Mouse (Mus musculus) MEL (cell line): ENCODE results near the gene Arrdc1. TPM values are rescaled to one million over a fixed set of nuclear protein-coding genes. Genes with fewer than 3 reads are reported as not detected.

Experiments
- DNase-seq: peaks from one replicate; pipeline ENCODE4 v3.0.0; 2011; ENCODE audit warnings: low read depth, low spot score
- H3K27ac ChIP-seq: 2 replicates; pipeline ENCODE4 v1.5.1; 2012; ENCODE audit warnings: low read depth, mild to moderate bottlenecking, control low read depth, low read length, moderate library complexity; ENCODE audit not compliant: control insufficient read depth
- H3K27me3 ChIP-seq, 2 experiments: fragments of 150-350 bp in 1 of 2; sonication (generic) in 1 of 2; 2 replicates each; pipeline ENCODE4 v1.6.1; 2012; ENCODE audit warnings: low read length in 2 of 2, mild to moderate bottlenecking in 2 of 2, improper control_type of control experiment in 1 of 2, moderate library complexity in 1 of 2; ENCODE audit not compliant: insufficient read depth in 2 of 2, control insufficient read depth in 1 of 2
- H3K36me3 ChIP-seq, 2 experiments: 2 replicates each; pipeline ENCODE4 v1.6.1; 2012 to 2014; ENCODE audit warnings: low read length in 2 of 2, improper control_type of control experiment in 1 of 2, inconsistent platforms in 1 of 2, mild to moderate bottlenecking in 1 of 2; ENCODE audit not compliant: insufficient read depth in 2 of 2, control insufficient read depth in 1 of 2
- H3K4me1 ChIP-seq, 2 experiments: fragments of 150-350 bp in 1 of 2; sonication (generic) in 1 of 2; 2 replicates each; pipeline ENCODE4 v1.6.1; 2012; ENCODE audit warnings: low read length in 2 of 2, improper control_type of control experiment in 1 of 2, mild to moderate bottlenecking in 1 of 2; ENCODE audit not compliant: insufficient read depth in 2 of 2, control insufficient read depth in 1 of 2
- H3K4me3 ChIP-seq, 2 experiments: fragments of 150-350 bp in 1 of 2; sonication (generic) in 1 of 2; 2 replicates each; pipeline ENCODE4 v1.5.1; 2012; ENCODE audit warnings: low read depth in 2 of 2, low read length in 2 of 2, mild to moderate bottlenecking in 2 of 2, moderate library complexity in 2 of 2, control low read depth in 1 of 2, improper control_type of control experiment in 1 of 2; ENCODE audit not compliant: control insufficient read depth in 1 of 2, insufficient read depth in 1 of 2
- H3K79me2 ChIP-seq: 2 replicates; pipeline ENCODE4 v1.6.1; 2012; ENCODE audit warnings: mild to moderate bottlenecking, low read length, moderate library complexity; ENCODE audit not compliant: control insufficient read depth, poor library complexity, insufficient read depth
- H3K9ac ChIP-seq: 2 replicates; pipeline ENCODE4 v1.6.1; 2012; ENCODE audit warnings: low read depth, mild to moderate bottlenecking, control low read depth, low read length, moderate library complexity; ENCODE audit not compliant: control insufficient read depth, poor library complexity, severe bottlenecking
- H3K9me3 ChIP-seq: fragments of 150-350 bp; sonication (generic); replicated peaks from 2 replicates; pipeline ENCODE4 v1.6.1; 2012; ENCODE audit warnings: mild to moderate bottlenecking, low read length, improper control_type of control experiment, moderate library complexity; ENCODE audit not compliant: insufficient read depth
- BHLHE40 ChIP-seq: IDR thresholded peaks from 2 replicates; pipeline ENCODE4 v1.6.1; 2012; ENCODE audit warnings: low read depth, mild to moderate bottlenecking, inconsistent platforms, low read length, improper control_type of control experiment, borderline replicate concordance
- CHD2 ChIP-seq: IDR thresholded peaks from 2 replicates; pipeline ENCODE4 v1.6.1; 2011; ENCODE audit warnings: low read length, improper control_type of control experiment
- CTCF ChIP-seq, 3 experiments: IDR thresholded peaks in 2 of 3; conservative IDR thresholded peaks in 1 of 3; 2 replicates each; pipeline ENCODE4 v1.5.1; 2011 to 2012; ENCODE audit warnings: low read length in 3 of 3, low read depth in 2 of 3, mild to moderate bottlenecking in 2 of 3, improper control_type of control experiment in 1 of 3, inconsistent platforms in 1 of 3, mixed read lengths in 1 of 3, moderate library complexity in 1 of 3; ENCODE audit not compliant: control insufficient read depth in 1 of 3, insufficient read depth in 1 of 3, poor library complexity in 1 of 3, severe bottlenecking in 1 of 3
- ELF1 ChIP-seq: IDR thresholded peaks from 2 replicates; pipeline ENCODE4 v1.6.1; 2014; ENCODE audit warnings: low read depth, mild to moderate bottlenecking, inconsistent platforms, low read length, improper control_type of control experiment, moderate library complexity
- EP300 ChIP-seq, 2 experiments: IDR thresholded peaks; 2 replicates each; pipeline ENCODE4 v1.6.1; 2011; ENCODE audit warnings: improper control_type of control experiment in 2 of 2, low read length in 2 of 2, low read depth in 1 of 2, mild to moderate bottlenecking in 1 of 2
- ETS1 ChIP-seq: IDR thresholded peaks from 2 replicates; pipeline ENCODE4 v1.6.1; 2012; ENCODE audit warnings: low read depth, mild to moderate bottlenecking, inconsistent platforms, low read length, improper control_type of control experiment, moderate library complexity
- GATA1 ChIP-seq: IDR thresholded peaks from 2 replicates; pipeline ENCODE4 v1.6.1; 2011; ENCODE audit warnings: low read depth, low read length, improper control_type of control experiment
- HCFC1 ChIP-seq: IDR thresholded peaks from 2 replicates; pipeline ENCODE4 v1.6.1; 2012; ENCODE audit warnings: low read depth, mild to moderate bottlenecking, inconsistent platforms, low read length, improper control_type of control experiment, moderate library complexity
- JUND ChIP-seq: IDR thresholded peaks from 2 replicates; pipeline ENCODE4 v1.6.1; 2011; ENCODE audit warnings: low read depth, mild to moderate bottlenecking, improper control_type of control experiment, low read length
- KAT2A ChIP-seq: conservative IDR thresholded peaks from 2 replicates; pipeline ENCODE4 v1.6.1; 2012; ENCODE audit warnings: low read depth, low read length, improper control_type of control experiment, inconsistent platforms
- MAZ ChIP-seq: IDR thresholded peaks from 2 replicates; pipeline ENCODE4 v1.6.1; 2012; ENCODE audit warnings: low read depth, mild to moderate bottlenecking, inconsistent platforms, low read length, improper control_type of control experiment
- MXI1 ChIP-seq: IDR thresholded peaks from 2 replicates; pipeline ENCODE4 v1.6.1; 2011; ENCODE audit warnings: mild to moderate bottlenecking, low read depth, low read length, improper control_type of control experiment
- MYB ChIP-seq: IDR thresholded peaks from 2 replicates; pipeline ENCODE4 v1.6.1; 2011; ENCODE audit warnings: mild to moderate bottlenecking, low read depth, low read length, improper control_type of control experiment
- MYC ChIP-seq: IDR thresholded peaks from 2 replicates; pipeline ENCODE4 v1.6.1; 2011; ENCODE audit warnings: low read depth, mild to moderate bottlenecking, low read length, improper control_type of control experiment, moderate library complexity
- NELFE ChIP-seq: IDR thresholded peaks from 2 replicates; pipeline ENCODE4 v1.6.1; 2011; ENCODE audit warnings: low read depth, low read length, improper control_type of control experiment
- POLR2AphosphoS2 ChIP-seq: IDR thresholded peaks from 2 replicates; pipeline ENCODE4 v1.6.1; 2011; ENCODE audit warnings: low read length, improper control_type of control experiment
- RAD21 ChIP-seq: IDR thresholded peaks from 2 replicates; pipeline ENCODE4 v1.6.1; 2011; ENCODE audit warnings: mild to moderate bottlenecking, low read depth, low read length, improper control_type of control experiment
- SIN3A ChIP-seq: IDR thresholded peaks from 2 replicates; pipeline ENCODE4 v1.6.1; 2012; ENCODE audit warnings: low read length, improper control_type of control experiment, inconsistent platforms
- SMC3 ChIP-seq: IDR thresholded peaks from 2 replicates; pipeline ENCODE4 v1.6.1; 2011; ENCODE audit warnings: low read depth, low read length, improper control_type of control experiment
- TAL1 ChIP-seq: IDR thresholded peaks from 2 replicates; pipeline ENCODE4 v1.6.1; 2012; ENCODE audit warnings: mild to moderate bottlenecking, inconsistent platforms, low read length, moderate library complexity, mixed read lengths
- TBP ChIP-seq: IDR thresholded peaks from 2 replicates; pipeline ENCODE4 v1.8.0; 2011; ENCODE audit warnings: low read depth, low read length, improper control_type of control experiment
- TCF12 ChIP-seq: IDR thresholded peaks from 2 replicates; pipeline ENCODE4 v1.6.1; 2014; ENCODE audit warnings: low read depth, mild to moderate bottlenecking, inconsistent platforms, low read length, improper control_type of control experiment, moderate library complexity
- UBTF ChIP-seq: IDR thresholded peaks from 2 replicates; pipeline ENCODE4 v1.6.1; 2012; ENCODE audit warnings: low read depth, mild to moderate bottlenecking, inconsistent platforms, low read length, improper control_type of control experiment, moderate library complexity, borderline replicate concordance; ENCODE audit not compliant: insufficient read depth
- USF1 ChIP-seq: IDR thresholded peaks from 2 replicates; pipeline ENCODE4 v1.6.1; 2014; ENCODE audit warnings: low read depth, mild to moderate bottlenecking, inconsistent platforms, low read length, improper control_type of control experiment, moderate library complexity
- ZMIZ1 ChIP-seq: IDR thresholded peaks from 2 replicates; pipeline ENCODE4 v1.6.1; 2012; ENCODE audit warnings: low read depth, mild to moderate bottlenecking, inconsistent platforms, low read length, improper control_type of control experiment, moderate library complexity
- ZNF384 ChIP-seq: IDR thresholded peaks from 2 replicates; pipeline ENCODE4 v1.6.1; 2012; ENCODE audit warnings: low read depth, mild to moderate bottlenecking, inconsistent platforms, low read length, improper control_type of control experiment
- polyA plus RNA-seq, 2 experiments: library from polyadenylated mRNA; stranded (reverse) in 1 of 2; unstranded in 1 of 2; fragments of >175 nt in 1 of 2; fragments of >200 nt in 1 of 2; gene quantifications; 2 replicates each; pipeline versions ENCODE4 v1.2.1 to v1.2.4; 2012; ENCODE audit warnings: low replicate concordance in 2 of 2, low read depth in 1 of 2; ENCODE audit not compliant: insufficient read length in 2 of 2, insufficient read depth in 1 of 2, missing spikeins in 1 of 2
- total RNA-seq: library from RNA; depleted of rRNA; stranded (reverse); fragments of 300-350 nt; gene quantifications from 2 replicates; pipeline ENCODE4 v1.2.3, GENCODE M21; 2012

Gene Arrdc1
- total and polyA plus RNA-seq, 3 experiments = 20.2 to 49.0 TPM; not detected in 1

GRCm38 (mm10) chr2:24934441-24934963, 550 bp downstream of the Arrdc1 start:
- peak overlapping the region; percentile 22 for H3K27ac ChIP-seq
- TF ChIP-seq ELF1 = peak; percentile 64; the same call in 1 of the 2 replicates
- TF ChIP-seq MYC = no peak
- TF ChIP-seq, all 39 proteins: peak for 1
- peaks cover 7% of the 10 kb centered on the region for H3K79me2 ChIP-seq
- H3K36me3 ChIP-seq = no peaks in the 10 kb centered on the region; a peak in 1 of 4 replicates
- no peaks in the 10 kb centered on the region for H3K9me3 ChIP-seq
- DNase-seq = peak; percentile 75
- H3K4me3 ChIP-seq = peak overlapping the region; percentile 74 to 97
- peak overlapping the region; percentile 80 for H3K9ac ChIP-seq
- no peaks in the 10 kb centered on the region for H3K27me3 ChIP-seq
- peaks cover 0 to 5% of the 10 kb centered on the region in 2 experiments; a peak in 1 of 4 replicates for H3K4me1 ChIP-seq

- Histone ChIP-seq H3K9me3 (no peaks in the 10 kb centered on the region), H3K27ac (no peak overlapping the region), H3K4me3 (no peak overlapping the region), H3K79me2 (peaks cover 5% of the 10 kb centered on the region), H3K4me1 (peaks cover 6 to 21% of the 10 kb centered on the region in 2 experiments), H3K36me3 (peaks cover 0 to 16% of the 10 kb centered on the region in 2 experiments; a peak in 2 of 4 replicates), H3K9ac (no peak overlapping the region), H3K27me3 (no peaks in the 10 kb centered on the region)
- TF ChIP-seq TAL1 (no peak), NELFE (no peak), UBTF (no peak), TBP (no peak), GATA1 (no peak), ETS1 (no peak), ELF1 (no peak), CHD2 (no peak), POLR2AphosphoS2 (no peak), JUND (no peak), BHLHE40 (no peak), RAD21 (no peak)
- no peak for DNase-seq
Observed at GRCm38 (mm10) chr2:24929593-24929992, 5.5 kb downstream of the Arrdc1 start.

GRCm38 (mm10) chr2:24929119-24929518, 5.9 kb downstream of the Arrdc1 start:
- peaks cover 3% of the 10 kb centered on the region; the same call in 1 of the 2 replicates for H3K79me2 ChIP-seq
- no peaks in the 10 kb centered on the region for H3K9me3 ChIP-seq
- no peak for DNase-seq
- H3K9ac ChIP-seq = no peak overlapping the region
- peaks cover 0 to 16% of the 10 kb centered on the region in 2 experiments; a peak in 2 of 4 replicates for H3K36me3 ChIP-seq
- peaks cover 6 to 20% of the 10 kb centered on the region in 2 experiments for H3K4me1 ChIP-seq
- no peaks in the 10 kb centered on the region for H3K27me3 ChIP-seq
- no peak overlapping the region for H3K4me3 ChIP-seq
- no peak overlapping the region for H3K27ac ChIP-seq
- TF ChIP-seq POLR2AphosphoS2 (no peak), GATA1 (no peak), ZMIZ1 (no peak), KAT2A (no peak), EP300 (IDR thresholded peaks at IDR 0.05; ENCODE audit: low read depth in 1 of 2, low read length in 2 of 2) (no peak), JUND (no peak), CTCF (IDR thresholded peaks at IDR 0.05 in 2 of 3, conservative IDR thresholded peaks at IDR 0.05 in 1 of 3; ENCODE audit: control insufficient read depth in 1 of 3, insufficient read depth in 1 of 3, low read depth in 2 of 3, low read length in 3 of 3, poor library complexity in 1 of 3, severe bottlenecking in 1 of 3) (no peak), UBTF (no peak), MAZ (no peak), ZNF384 (no peak), TCF12 (no peak), SMC3 (no peak), MXI1 (no peak), SIN3A (no peak), USF1 (no peak), MYB (no peak), TBP (no peak), TAL1 (no peak), HCFC1 (no peak)
